Mouse (Mus musculus) neural tube, embryonic 11.5 days (tissue): ENCODE measurements at regions not wholly inside any gene's neighbourhood (a gene's known extent, or its start where the extent isn't known, plus 50 kb on each side); places are given as distances from the start of the nearest gene placed in this dataset.
A peak's percentile ranks its signal among the peaks of the same experiment; 100 is the strongest.

Source experiments
- ATAC-seq: fragments of 200-750 bp; cut with Nextera tagmentation; 2 replicates; pipeline ENCODE4 v1.8.0; 2017; ENCODE audit warnings: moderate number of reproducible peaks, mild to moderate bottlenecking, moderate TSS enrichment, moderate library complexity; ENCODE audit not compliant: insufficient read depth, low FRiP score, low TSS enrichment
- DNase-seq: peaks from one replicate; pipeline ENCODE4 v3.0.0-alpha.2; 2015; ENCODE audit warnings: low spot score
- H3K27ac ChIP-seq: fragments of 300-500 bp; sonication (generic); 2 replicates; pipeline ENCODE4 v1.5.1; 2014; ENCODE audit warnings: low read depth, mild to moderate bottlenecking, low read length
- H3K27me3 ChIP-seq: fragments of 300-500 bp; sonication (generic); 2 replicates; pipeline ENCODE4 v1.6.1; 2014; ENCODE audit warnings: mild to moderate bottlenecking, low read length, mixed read lengths; ENCODE audit not compliant: control insufficient read depth, insufficient read depth
- H3K36me3 ChIP-seq: fragments of 300-500 bp; sonication (generic); 2 replicates; pipeline ENCODE4 v1.6.1; 2014; ENCODE audit warnings: mild to moderate bottlenecking, low read length, moderate library complexity, mixed read lengths; ENCODE audit not compliant: control insufficient read depth, insufficient read depth
- H3K4me1 ChIP-seq: fragments of 300-500 bp; sonication (generic); 2 replicates; pipeline ENCODE4 v1.6.1; 2014; ENCODE audit warnings: low read length, mixed read lengths; ENCODE audit not compliant: control insufficient read depth, insufficient read depth
- H3K4me2 ChIP-seq: fragments of 300-500 bp; sonication (generic); 2 replicates; pipeline ENCODE4 v1.6.1; 2014; ENCODE audit warnings: low read depth, mild to moderate bottlenecking, moderate library complexity
- H3K4me3 ChIP-seq: fragments of 300-500 bp; sonication (generic); 2 replicates; pipeline ENCODE4 v1.5.1; 2014; ENCODE audit warnings: low read depth, low read length
- H3K9ac ChIP-seq: fragments of 300-500 bp; sonication (generic); 2 replicates; pipeline ENCODE4 v1.6.1; 2014; ENCODE audit warnings: mild to moderate bottlenecking, low read length
- H3K9me3 ChIP-seq: fragments of 300-500 bp; sonication (generic); 2 replicates; pipeline ENCODE4 v1.6.1; 2016; ENCODE audit warnings: low read length; ENCODE audit not compliant: control insufficient read depth
- WGBS: fragments of 180-500 bp; shearing (Covaris S2); extraction: QIAGEN DNeasy Blood & Tissue Kit; methylation state at CpG from one replicate; pipeline ENCODE4 v1.1.7; 2014; 5-methylcytosine and 5-hydroxymethylcytosine counted together

DNA sequence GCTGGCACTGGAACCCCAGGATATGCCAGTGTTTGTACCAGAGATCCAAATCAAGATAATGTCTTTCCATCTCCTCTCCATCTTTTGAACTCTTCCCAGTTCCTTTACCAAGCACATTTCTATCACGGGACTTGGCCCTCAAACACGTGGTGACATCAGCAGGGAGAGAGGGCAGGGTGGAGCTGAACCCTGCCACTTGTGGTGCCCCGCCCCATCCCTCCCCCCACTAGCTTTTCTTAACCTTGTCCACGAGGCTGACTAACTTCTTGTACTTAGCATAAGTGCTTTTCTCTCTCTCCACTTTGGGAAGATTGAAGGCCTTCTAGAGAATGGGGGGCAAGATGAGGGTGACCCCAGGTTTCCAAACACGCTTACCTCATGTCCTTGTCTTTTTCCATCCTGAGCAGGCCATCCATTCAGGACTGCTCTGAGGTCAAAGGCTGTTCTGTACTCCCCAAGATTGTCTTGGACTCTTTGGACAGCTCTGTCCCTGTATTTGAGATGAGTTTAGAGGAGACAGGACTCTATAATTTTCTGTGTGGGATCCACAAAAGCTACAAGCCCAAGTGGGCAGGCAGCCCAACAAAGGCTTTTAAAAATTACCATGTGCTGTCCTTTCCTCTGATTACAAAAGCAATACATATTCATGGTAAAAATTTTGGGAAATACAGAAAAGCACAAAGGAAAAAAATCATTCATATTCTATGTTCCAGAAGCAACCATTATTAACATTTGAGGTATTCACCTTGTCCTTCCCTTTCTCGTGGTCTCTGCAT is 192.7 kb upstream of the 4931429L15Rik start:
- Histone ChIP-seq H3K4me3 (no peak overlapping the region), H3K4me1 (no peaks in the 10 kb centered on the region), H3K9ac (no peak overlapping the region), H3K36me3 (no peaks in the 10 kb centered on the region), H3K27me3 (no peaks in the 10 kb centered on the region), H3K4me2 (no peak overlapping the region), H3K27ac (no peak overlapping the region), H3K9me3 (0 out of 2 replicates have a peak, but pooled peaks cover 2% of the 10 kb centered on the region)
- no peak for ATAC-seq
- DNase-seq = no peak
- WGBS = 84% methylated on average over 6 of the region's 6 CpGs

DNA sequence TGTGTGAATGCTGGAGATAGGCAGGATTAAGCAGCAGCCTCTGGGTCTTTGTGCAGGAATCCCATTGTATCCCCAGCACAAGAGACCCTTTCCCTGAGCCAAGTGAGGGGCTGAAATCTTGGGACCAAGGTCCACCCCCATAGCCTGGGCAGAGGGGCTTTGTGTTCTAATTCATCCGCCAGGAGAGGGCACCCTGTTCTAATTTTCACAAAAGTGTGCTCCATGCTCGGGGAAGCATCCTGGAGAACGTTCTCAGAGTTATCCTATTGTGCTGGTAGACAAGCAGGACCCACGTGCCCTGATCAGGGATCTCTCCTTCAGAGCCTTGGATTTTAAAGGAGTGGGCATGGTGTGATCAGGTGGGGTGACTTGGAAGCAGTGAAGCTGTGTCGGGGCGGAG is 191.5 kb upstream of the 4931429L15Rik start:
- no peak overlapping the region for H3K4me2 ChIP-seq
- no peaks in the 10 kb centered on the region for H3K36me3 ChIP-seq
- no peak for ATAC-seq
- 0 out of 2 replicates have a peak, but pooled peaks cover 2% of the 10 kb centered on the region for H3K9me3 ChIP-seq
- H3K27me3 ChIP-seq = no peaks in the 10 kb centered on the region
- H3K4me3 ChIP-seq = no peak overlapping the region
- WGBS = 60% methylated on average over 6 of the region's 6 CpGs
- DNase-seq = peak; percentile 25
- no peak overlapping the region for H3K27ac ChIP-seq
- H3K4me1 ChIP-seq = no peaks in the 10 kb centered on the region
- H3K9ac ChIP-seq = no peak overlapping the region

DNA sequence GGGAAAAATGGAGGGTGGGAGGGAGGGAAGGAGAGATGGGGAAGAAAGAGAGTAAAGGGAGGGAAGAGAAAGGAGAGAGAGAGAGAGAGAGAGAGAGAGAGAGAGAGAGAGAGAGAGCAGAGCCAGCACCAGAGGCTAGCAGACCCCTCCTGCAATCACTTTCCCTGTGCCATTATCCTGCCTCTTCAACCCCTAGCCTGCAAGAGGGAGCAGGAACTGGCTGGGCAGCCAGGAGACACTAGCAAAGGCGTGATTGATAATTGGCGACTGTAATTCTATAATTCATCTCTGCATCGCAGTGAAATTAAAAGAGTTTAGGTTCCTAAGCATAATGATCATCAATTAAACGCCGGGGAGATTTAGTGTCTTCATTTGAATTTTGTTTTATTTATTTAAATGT is 190.1 kb upstream of the 4931429L15Rik start:
- Histone ChIP-seq H3K9me3 (0 out of 2 replicates have a peak, but pooled peaks cover 2% of the 10 kb centered on the region), H3K4me2 (no peak overlapping the region), H3K27me3 (no peaks in the 10 kb centered on the region), H3K4me1 (peaks cover 1% of the 10 kb centered on the region; the same call in 1 of the 2 replicates), H3K27ac (no peak overlapping the region), H3K9ac (no peak overlapping the region), H3K4me3 (no peak overlapping the region), H3K36me3 (no peaks in the 10 kb centered on the region)
- DNase-seq = no peak
- WGBS = 67% methylated on average over 5 of the region's 5 CpGs
- no peak for ATAC-seq

DNA sequence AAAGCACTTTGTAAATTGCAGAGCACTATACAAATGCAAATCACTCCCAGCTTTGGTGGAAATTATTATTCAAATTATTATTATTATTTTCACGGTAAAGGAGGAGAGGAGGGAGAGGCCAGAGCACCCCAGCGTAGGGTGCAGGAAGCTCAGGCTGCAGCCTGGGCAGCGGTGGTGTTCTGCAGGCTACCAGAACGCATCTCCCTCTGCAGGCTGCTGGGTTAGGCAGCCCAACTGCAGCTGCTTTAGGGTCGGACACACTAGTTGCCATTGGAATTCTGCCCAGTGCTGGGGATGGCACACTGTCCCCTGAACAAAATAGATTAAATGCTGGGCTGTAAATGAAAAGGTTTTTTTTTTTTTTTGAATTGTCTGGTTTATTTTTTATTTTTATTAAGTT is 189.7 kb upstream of the 4931429L15Rik start:
- no peak overlapping the region for H3K4me2 ChIP-seq
- peaks cover 6% of the 10 kb centered on the region; the same call in 1 of the 2 replicates for H3K4me1 ChIP-seq
- WGBS = 22% methylated on average over 5 of the region's 5 CpGs
- no peaks in the 10 kb centered on the region for H3K27me3 ChIP-seq
- no peaks in the 10 kb centered on the region for H3K36me3 ChIP-seq
- ATAC-seq (no peak), DNase-seq (peak; percentile 38)
- 0 out of 2 replicates have a peak, but pooled peaks cover 2% of the 10 kb centered on the region for H3K9me3 ChIP-seq
- no peak overlapping the region for H3K27ac ChIP-seq
- no peak overlapping the region for H3K9ac ChIP-seq
- H3K4me3 ChIP-seq = no peak overlapping the region

DNA sequence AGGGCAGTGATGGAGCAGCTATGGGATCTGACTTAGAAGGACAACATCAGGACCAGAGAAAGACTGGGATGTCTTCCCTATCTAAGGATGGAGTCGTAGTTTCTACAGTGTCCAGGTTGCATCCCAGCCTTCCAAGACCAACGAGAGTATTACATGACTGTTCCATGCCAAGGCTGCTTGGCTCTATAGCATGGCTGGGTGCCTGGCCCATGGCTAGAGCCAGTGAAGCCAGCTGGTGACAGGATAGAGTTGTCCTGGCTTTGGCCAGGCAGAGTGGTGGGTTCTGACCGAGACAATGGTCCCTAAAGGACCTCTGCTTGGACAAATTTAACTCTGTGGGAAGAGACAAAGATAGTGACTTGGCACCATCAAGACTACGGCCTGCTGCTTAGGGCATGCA is 187.2 kb upstream of the 4931429L15Rik start:
- no peaks in the 10 kb centered on the region for H3K36me3 ChIP-seq
- no peaks in the 10 kb centered on the region for H3K27me3 ChIP-seq
- no peak overlapping the region for H3K27ac ChIP-seq
- no peaks in the 10 kb centered on the region for H3K9me3 ChIP-seq
- ATAC-seq (no peak), DNase-seq (no peak)
- H3K4me3 ChIP-seq = no peak overlapping the region
- no peak overlapping the region for H3K4me2 ChIP-seq
- peaks cover 15% of the 10 kb centered on the region for H3K4me1 ChIP-seq
- 96% methylated on average over 4 of the region's 4 CpGs for WGBS
- no peak overlapping the region for H3K9ac ChIP-seq

DNA sequence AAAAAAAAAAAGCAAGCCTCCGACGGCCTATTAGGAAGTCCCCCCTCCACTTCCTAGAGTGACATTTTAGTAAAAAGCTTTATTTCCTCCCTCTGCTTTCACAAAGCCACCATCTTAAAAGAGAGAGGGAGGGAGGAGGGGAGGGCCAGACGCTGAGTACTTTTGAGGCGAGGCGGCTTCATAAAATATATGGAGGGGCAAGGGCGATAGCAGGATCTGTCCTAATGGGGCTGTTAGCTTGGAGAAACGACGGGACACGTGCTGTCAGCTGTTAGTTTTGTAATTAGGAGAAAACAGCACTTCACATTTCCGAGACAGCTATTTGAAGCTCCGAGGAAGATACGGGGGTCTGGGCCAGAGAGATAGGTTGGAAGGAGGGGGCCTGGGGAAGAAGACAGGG is 184.8 kb upstream of the 4931429L15Rik start:
- 25% methylated on average over 12 of the region's 12 CpGs for WGBS
- no peaks in the 10 kb centered on the region for H3K36me3 ChIP-seq
- no peaks in the 10 kb centered on the region for H3K27me3 ChIP-seq
- H3K27ac ChIP-seq = no peak overlapping the region
- H3K4me1 ChIP-seq = peaks cover 15% of the 10 kb centered on the region
- DNase-seq = no peak
- H3K4me3 ChIP-seq = no peak overlapping the region
- no peak overlapping the region for H3K4me2 ChIP-seq
- H3K9me3 ChIP-seq = no peaks in the 10 kb centered on the region
- H3K9ac ChIP-seq = no peak overlapping the region
- ATAC-seq = no peak

DNA sequence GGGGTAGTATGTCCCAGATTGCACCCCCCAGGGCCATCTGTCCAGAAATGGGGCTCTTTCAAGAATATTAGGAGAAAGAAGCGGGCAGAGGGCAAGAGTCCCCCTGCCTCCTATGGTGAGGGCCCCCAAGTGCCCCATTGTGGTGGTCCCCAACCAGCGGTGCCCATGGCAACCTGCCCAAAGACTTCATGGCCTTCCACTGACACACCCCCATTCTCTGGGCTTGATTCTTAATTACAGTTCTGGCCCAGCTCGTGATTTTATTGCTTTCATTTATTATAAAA is 184.3 kb upstream of the 4931429L15Rik start:
- Histone ChIP-seq H3K27ac (no peak overlapping the region), H3K9me3 (no peaks in the 10 kb centered on the region), H3K9ac (no peak overlapping the region), H3K27me3 (no peaks in the 10 kb centered on the region), H3K4me3 (no peak overlapping the region), H3K36me3 (no peaks in the 10 kb centered on the region), H3K4me1 (peaks cover 15% of the 10 kb centered on the region), H3K4me2 (no peak overlapping the region)
- ATAC-seq = no peak
- 47% methylated on average over 3 of the region's 3 CpGs for WGBS
- DNase-seq = no peak

DNA sequence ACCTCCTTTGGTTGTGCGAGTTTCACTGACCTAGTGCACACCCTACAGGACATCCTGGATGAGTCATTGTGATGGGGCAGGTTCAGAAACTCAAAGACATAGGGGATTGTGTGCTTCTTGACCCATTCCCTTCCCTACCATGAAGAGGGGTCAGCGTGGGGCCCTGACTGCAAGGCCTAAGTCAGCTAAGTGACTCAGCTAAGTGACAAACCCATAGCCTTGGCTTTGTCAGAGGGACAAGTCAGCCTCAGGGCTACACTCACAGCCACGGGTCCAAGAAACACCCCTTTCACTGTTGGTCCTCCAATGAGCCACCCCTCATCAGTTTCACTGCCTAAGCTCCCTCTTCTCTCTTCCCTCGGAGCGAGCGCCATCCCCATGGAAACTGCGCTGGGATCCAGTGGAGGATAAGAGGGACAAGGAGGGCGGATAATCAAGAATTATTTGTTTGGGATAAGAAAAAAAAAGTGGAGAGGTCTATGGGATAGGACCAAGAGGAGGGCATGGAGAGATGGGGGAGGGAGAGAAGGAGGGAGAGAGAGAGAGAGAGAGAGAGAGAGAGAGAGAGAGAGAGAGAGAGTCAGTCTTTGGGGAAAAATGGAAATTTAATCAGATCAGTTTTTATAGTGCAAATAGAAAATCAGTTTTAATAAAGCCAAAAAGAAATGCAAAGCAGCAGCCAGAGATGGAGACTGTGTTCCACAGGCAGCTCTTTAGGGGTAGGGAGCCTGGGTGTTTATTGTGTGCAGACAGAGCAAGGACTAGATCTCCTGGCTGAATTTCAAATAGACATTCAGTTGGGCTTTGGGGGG is 183.7 kb upstream of the 4931429L15Rik start:
- Histone ChIP-seq H3K36me3 (no peaks in the 10 kb centered on the region), H3K9ac (no peak overlapping the region), H3K27me3 (no peaks in the 10 kb centered on the region), H3K27ac (no peak overlapping the region), H3K4me2 (no peak overlapping the region), H3K4me3 (no peak overlapping the region), H3K4me1 (peaks cover 15% of the 10 kb centered on the region), H3K9me3 (no peaks in the 10 kb centered on the region)
- DNase-seq = peak; percentile 50
- whole genome bisulfite sequencing = 55% methylated on average over 8 of the region's 8 CpGs
- ATAC-seq = no peak

DNA sequence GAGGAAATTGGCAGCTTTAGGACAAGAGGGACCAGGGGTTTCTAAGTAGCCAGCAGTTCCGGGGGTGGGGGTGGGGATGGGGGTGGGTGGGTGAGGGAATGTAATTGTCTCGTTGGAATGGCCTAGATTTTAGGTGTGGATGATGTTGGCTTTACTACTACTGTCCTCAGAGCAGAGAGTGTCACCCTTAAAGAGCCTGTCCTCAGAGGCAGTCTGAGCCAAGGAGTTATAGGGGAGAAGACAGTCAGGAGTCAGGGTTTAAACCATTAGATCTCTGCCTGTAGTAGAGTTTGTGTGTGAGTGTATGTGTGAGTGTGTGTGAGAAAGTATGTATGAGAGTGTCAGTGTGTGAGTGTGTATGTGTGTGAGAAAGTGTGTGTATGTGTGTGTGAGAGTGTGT is 179.6 kb upstream of the 4931429L15Rik start:
- WGBS = 21% methylated on average over 2 of the region's 2 CpGs
- no peak overlapping the region for H3K4me3 ChIP-seq
- no peak overlapping the region for H3K27ac ChIP-seq
- no peaks in the 10 kb centered on the region for H3K36me3 ChIP-seq
- no peak for DNase-seq
- ATAC-seq = no peak
- H3K9me3 ChIP-seq = no peaks in the 10 kb centered on the region
- H3K4me1 ChIP-seq = peaks cover 13% of the 10 kb centered on the region
- H3K9ac ChIP-seq = no peak overlapping the region
- H3K27me3 ChIP-seq = no peaks in the 10 kb centered on the region
- no peak overlapping the region for H3K4me2 ChIP-seq
